Mouse (Mus musculus) left cerebral cortex, adult 9 months (tissue): ENCODE results near the gene Jun.
A peak's percentile ranks its signal among the peaks of the same experiment; 100 is the strongest.

Experiments
- DNase-seq, 2 experiments: peaks; one replicate each; pipeline ENCODE4 v3.0.0; 2022; ENCODE audit warnings: low spot score in 2 of 2

Jun gene

GRCm38 (mm10) chr4:95025847-95026600 is 26.0 kb downstream of the Jun start:
- DNase-seq: no peak

- DNase-seq: peak in 1 of 2 experiments; percentile 11
Measured at GRCm38 (mm10) chr4:95023350-95023953, 28.6 kb downstream of the Jun start.

GRCm38 (mm10) chr4:95021649-95022637 is 30.1 kb downstream of the Jun start:
- DNase-seq: no peak

- DNase-seq: no peak
Measured at GRCm38 (mm10) chr4:95020201-95020600, 31.8 kb downstream of the Jun start.

GRCm38 (mm10) chr4:95018221-95018620 is 33.8 kb downstream of the Jun start:
- no peak for DNase-seq

- DNase-seq: no peak
Measured at GRCm38 (mm10) chr4:95012706-95013105, 39.3 kb downstream of the Jun start.

GRCm38 (mm10) chr4:95012256-95012655 is 39.8 kb downstream of the Jun start:
- DNase-seq: no peak

GRCm38 (mm10) chr4:95008175-95009057 is 43.6 kb downstream of the Jun start:
- peak in 1 of 2 experiments; percentile 89 for DNase-seq

GRCm38 (mm10) chr4:95007759-95008158 is 44.3 kb downstream of the Jun start:
- no peak for DNase-seq

GRCm38 (mm10) chr4:95005251-95005830 is 46.7 kb downstream of the Jun start:
- no peak for DNase-seq

- peak in 1 of 2 experiments; percentile 24 for DNase-seq
Measured at GRCm38 (mm10) chr4:95001043-95001775, 50.8 kb downstream of the Jun start.

- no peak for DNase-seq
Measured at GRCm38 (mm10) chr4:95000147-95000546, 51.9 kb downstream of the Jun start.

GRCm38 (mm10) chr4:94999249-94999648 is 52.8 kb downstream of the Jun start:
- DNase-seq: peak in 1 of 2 experiments; percentile 62
